Mouse (Mus musculus): ENCODE data around the gene Nudt9. TPM values are rescaled to one million over a fixed set of nuclear protein-coding genes. Genes with fewer than 3 reads are reported as not detected.
"Not testable (repeated sequence)": the region's sequence is repeated elsewhere in the genome, so short reads cannot be mapped to it uniquely, and the experiment has no call there.

Nudt9 gene
- polyA plus RNA-seq, 1 experiment from 2014 or later = 55.8 TPM

DNA sequence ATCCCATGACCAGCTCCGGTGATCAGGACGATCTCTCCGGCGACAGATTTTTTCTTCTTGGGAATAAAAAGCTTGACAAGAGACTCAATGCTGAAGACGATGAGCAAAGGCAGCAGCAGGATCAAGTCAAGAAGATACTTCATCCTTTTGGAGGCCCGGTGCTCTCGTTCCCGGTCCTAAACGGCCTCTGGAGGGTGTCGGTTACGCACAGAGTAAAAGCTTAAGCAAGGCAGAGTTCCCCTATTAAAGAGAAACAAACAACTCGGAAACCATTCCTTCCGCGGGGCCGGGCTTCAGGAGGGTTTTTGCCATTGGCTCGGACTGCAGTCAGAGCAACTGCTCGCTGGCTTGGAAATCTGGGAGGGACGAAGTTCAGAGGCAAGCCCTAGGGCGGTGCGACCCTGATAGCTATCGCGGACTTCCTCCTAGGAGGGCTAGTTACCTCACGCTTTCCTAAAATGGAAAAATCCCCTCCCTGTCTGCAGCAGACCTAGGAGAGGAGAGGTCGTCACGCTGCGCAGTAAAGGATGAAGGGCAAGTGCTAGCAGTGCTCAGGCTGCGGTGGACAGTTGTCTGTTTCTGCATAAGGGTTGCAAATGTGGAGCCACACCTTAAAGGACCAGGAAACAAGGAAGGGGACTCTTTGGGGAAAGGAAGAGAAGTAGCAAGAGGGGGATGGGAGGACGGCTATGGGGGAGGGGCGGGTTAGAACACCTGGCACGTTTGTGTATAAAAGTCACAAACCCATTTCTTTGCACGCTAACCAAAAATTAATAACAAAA, 24.3 kb upstream of the Nudt9 start, which contains the start of gene Hsd17b11:
Gene Hsd17b11, minus strand, starts transcription at position 323 of the 782 bp plus-strand sequence.
- peaks cover 24% of the 10 kb centered on the region for H3K27me3 ChIP-seq
- WGBS = 3% methylated on average over 31 of the region's 31 CpGs
- peak within 1 kb of the TSS; percentile 50 for H3K9ac ChIP-seq
- peak; percentile 57 for ATAC-seq (ENCODE audit: low FRiP score)
- H3K9me3 ChIP-seq = no peaks in the 10 kb centered on the region
- peak within 1 kb of the TSS; percentile 41 for H3K4me3 ChIP-seq (replicated peaks)
- no peaks in the 10 kb centered on the region for H3K36me3 ChIP-seq (replicated peaks)
- H3K4me2 ChIP-seq = peak within 1 kb of the TSS; percentile 75
- H3K4me1 ChIP-seq = peaks cover 10% of the 10 kb centered on the region
- H3K27ac ChIP-seq = no peak within 1 kb of the TSS

DNA sequence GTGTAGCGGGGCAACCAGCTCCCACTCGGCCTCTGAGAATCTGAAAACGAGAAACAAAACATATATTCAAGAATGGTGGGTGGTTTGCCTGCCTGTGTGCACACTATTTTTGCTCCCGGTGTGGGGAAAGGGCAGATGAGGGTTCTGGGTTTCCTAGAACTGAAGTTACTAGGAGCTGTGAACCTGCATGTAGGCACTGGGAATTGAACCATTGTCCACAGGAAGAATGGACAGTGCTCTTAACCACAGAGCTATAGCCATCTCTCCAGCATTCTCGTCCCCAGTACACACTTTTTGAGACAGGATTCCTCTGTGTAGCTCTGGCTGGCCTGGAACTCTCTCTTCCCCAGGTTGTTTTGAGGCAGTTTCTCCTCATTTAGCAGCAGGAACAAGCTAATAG, 23.5 kb upstream of the Nudt9 start:
- Histone ChIP-seq H3K4me2 (peak overlapping the region; percentile 75; the same call in 1 of the 2 replicates), H3K4me1 (peaks cover 10% of the 10 kb centered on the region), H3K27me3 (peaks cover 24% of the 10 kb centered on the region), H3K9ac (no peak overlapping the region), H3K27ac (no peak overlapping the region), H3K9me3 (no peaks in the 10 kb centered on the region), H3K36me3 (replicated peaks) (no peaks in the 10 kb centered on the region), H3K4me3 (replicated peaks) (no peak overlapping the region; the same call in 1 of the 2 replicates)
- WGBS = 41% methylated on average over 5 of the region's 5 CpGs
- no peak for ATAC-seq (ENCODE audit: low FRiP score)

DNA sequence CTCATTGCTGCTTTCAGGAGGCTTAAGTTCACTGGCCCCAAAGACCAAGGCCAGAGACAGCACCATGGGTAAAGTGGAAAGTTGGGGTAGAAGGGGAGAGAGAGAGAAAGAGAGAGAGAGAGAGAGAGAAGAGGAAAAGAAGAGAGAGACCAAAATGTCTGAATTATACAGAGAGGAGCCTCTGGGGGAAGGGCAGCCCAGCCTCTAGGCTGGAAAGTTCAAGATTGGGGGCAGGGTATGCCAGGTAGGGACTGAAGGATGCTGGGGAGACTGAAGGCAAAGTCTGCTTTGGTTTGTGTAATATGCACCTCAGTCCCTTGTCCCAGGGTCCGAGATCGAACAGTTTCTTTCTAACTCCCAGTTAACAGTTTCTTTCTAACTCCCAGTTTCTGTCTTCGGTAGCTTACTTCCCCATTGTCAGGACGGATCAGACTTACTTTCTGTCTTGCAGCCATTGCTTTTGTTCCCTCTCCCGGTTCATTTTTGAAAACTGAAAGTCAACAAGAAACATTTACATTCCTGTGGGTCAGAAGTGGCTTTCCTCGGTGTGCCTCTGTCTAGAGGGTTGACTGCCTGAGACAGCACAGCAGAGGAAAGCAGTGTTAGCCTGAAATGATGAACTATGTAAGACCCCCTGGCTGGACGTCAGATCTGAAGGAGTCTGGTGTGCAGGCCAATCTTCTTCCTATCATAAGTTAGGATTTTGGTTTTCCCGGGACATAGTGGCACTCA, 22.7 kb upstream of the Nudt9 start:
- no peaks in the 10 kb centered on the region for H3K36me3 ChIP-seq (replicated peaks)
- no peak overlapping the region for H3K9ac ChIP-seq
- peaks cover 10% of the 10 kb centered on the region for H3K4me1 ChIP-seq
- no peak overlapping the region for H3K27ac ChIP-seq
- H3K4me2 ChIP-seq = no peak overlapping the region
- ATAC-seq (ENCODE audit: low FRiP score) = no peak
- H3K4me3 ChIP-seq (replicated peaks) = no peak overlapping the region
- peaks cover 24% of the 10 kb centered on the region for H3K27me3 ChIP-seq
- 70% methylated on average over 8 of the region's 8 CpGs for WGBS
- no peaks in the 10 kb centered on the region for H3K9me3 ChIP-seq

DNA sequence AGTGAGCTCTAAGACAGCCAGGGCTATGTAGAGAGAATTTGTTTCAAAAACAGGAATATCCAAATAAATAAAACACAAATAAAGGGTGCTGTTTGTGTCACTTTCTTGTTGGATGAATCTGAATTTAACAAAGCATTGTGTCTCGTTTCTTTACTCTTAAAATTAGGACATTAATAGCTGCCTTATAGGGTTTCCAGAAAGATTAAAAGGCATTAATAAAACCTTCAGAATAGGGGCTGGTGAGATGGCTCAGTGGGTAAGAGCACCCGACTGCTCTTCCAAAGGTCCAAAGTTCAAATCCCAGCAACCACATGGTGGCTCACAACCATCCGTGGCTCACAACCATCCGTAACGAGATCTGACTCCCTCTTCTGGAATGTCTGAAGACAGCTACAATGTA, 21.9 kb upstream of the Nudt9 start:
- H3K9me3 ChIP-seq = not testable (repeated sequence)
- WGBS = 88% methylated on average over 5 of the region's 5 CpGs

DNA sequence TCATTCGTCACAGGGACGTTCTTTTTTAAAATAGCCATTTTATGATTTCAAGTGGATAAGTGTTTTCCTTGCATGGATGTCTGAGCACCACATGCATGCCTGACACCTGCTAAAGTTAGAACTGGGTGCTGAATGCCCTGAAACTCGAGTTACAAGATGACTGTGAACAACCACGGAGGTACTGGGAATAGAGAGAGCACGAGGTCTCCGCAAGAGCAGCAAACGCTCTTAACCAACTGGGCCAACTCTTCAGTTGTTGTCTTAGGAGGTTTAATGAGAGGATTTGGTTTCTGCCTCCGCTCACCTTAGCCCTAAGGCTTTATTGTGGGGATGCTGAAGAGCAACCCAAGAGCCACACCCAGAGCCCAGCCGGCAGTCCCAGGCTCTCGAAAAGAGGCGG, 21.3 kb upstream of the Nudt9 start:
- Histone ChIP-seq H3K9me3 (no peaks in the 10 kb centered on the region), H3K27me3 (peaks cover 24% of the 10 kb centered on the region), H3K27ac (no peak overlapping the region), H3K9ac (no peak overlapping the region), H3K4me2 (no peak overlapping the region), H3K4me1 (peaks cover 10% of the 10 kb centered on the region), H3K36me3 (replicated peaks) (no peaks in the 10 kb centered on the region), H3K4me3 (replicated peaks) (no peak overlapping the region)
- ATAC-seq (ENCODE audit: low FRiP score) = no peak
- 62% methylated on average over 11 of the region's 11 CpGs for WGBS

More for the DNA sequence above, 21.9 kb upstream of the Nudt9 start:
- not testable (repeated sequence) for H3K9ac ChIP-seq; ATAC-seq (ENCODE audit: low FRiP score); H3K27ac ChIP-seq; H3K36me3 ChIP-seq (replicated peaks); H3K4me3 ChIP-seq (replicated peaks); H3K4me2 ChIP-seq
- peaks cover 24% of the 10 kb centered on the region for H3K27me3 ChIP-seq
- peaks cover 10% of the 10 kb centered on the region for H3K4me1 ChIP-seq

DNA sequence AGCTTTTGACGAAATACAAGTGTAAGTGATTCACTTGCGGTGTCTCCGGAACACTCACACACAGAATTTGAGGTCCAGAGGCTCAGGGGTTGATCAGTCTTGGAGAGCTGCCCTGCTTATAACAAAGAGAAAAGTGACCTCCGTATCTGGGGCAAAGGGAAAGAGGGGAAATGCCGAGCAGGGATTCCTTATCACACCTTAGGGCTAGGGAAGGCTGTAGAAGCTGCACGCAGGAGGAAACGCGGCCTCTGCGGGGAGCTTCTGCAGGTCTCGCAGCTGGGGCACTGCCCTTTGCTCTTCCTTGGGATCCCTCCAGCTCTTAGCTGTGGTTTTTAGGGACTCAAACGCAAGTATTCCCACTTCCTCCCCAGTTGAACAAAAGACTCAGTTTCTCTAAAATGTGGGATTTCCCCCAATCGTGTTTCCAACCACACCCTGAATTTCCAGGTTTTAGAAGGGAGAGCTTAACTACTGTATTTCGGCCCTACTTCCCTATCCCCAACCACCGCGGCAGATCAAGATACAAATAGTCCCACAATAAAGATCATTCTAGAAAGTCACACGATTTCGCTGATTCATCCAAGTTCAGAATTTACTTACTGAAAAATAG, 20.8 kb upstream of the Nudt9 start:
- H3K4me1 ChIP-seq = peaks cover 10% of the 10 kb centered on the region
- ATAC-seq (ENCODE audit: low FRiP score) = no peak
- no peak overlapping the region for H3K4me2 ChIP-seq
- WGBS = 45% methylated on average over 17 of the region's 17 CpGs
- no peaks in the 10 kb centered on the region for H3K36me3 ChIP-seq (replicated peaks)
- H3K4me3 ChIP-seq (replicated peaks) = no peak overlapping the region
- H3K9ac ChIP-seq = no peak overlapping the region
- H3K27ac ChIP-seq = no peak overlapping the region
- no peaks in the 10 kb centered on the region for H3K9me3 ChIP-seq
- peaks cover 24% of the 10 kb centered on the region for H3K27me3 ChIP-seq

DNA sequence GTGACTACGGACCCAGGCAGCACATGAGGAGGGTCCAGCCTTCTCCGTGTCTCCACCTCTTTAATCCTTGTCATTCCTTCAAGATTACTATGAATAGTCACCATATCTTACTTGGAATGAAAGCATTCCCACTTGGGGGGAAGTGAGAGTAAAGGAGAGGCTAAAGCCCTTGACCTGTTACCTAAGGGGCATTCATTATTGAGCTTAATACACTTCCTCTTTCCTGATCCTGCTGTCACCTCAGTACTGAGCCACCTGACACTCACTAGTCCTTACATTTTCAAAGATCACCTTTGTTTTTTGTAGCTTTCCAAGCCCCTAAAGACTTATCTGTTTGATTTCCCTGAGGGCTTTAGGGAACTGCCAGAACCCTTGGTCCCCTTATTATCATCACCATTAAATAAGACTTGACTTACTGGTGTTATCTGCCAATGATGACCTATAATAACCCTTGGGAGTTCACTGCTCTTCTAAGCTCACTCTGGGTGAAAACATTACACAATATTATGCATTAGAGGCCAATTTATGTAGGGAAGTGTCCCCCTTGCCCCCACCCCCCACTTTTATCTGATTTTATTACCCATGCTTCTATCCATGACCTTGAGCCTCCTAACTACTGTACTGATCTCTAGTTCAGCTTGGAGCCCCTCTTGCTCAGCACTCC, 13.5 kb upstream of the Nudt9 start:
- Histone ChIP-seq H3K4me2 (no peak overlapping the region), H3K9ac (no peak overlapping the region), H3K4me1 (no peaks in the 10 kb centered on the region), H3K9me3 (no peaks in the 10 kb centered on the region), H3K36me3 (replicated peaks) (no peaks in the 10 kb centered on the region), H3K4me3 (replicated peaks) (no peak overlapping the region), H3K27ac (no peak overlapping the region), H3K27me3 (no peaks in the 10 kb centered on the region)
- no peak for ATAC-seq (ENCODE audit: low FRiP score)
- WGBS = 90% methylated on average over 2 of the region's 2 CpGs

DNA sequence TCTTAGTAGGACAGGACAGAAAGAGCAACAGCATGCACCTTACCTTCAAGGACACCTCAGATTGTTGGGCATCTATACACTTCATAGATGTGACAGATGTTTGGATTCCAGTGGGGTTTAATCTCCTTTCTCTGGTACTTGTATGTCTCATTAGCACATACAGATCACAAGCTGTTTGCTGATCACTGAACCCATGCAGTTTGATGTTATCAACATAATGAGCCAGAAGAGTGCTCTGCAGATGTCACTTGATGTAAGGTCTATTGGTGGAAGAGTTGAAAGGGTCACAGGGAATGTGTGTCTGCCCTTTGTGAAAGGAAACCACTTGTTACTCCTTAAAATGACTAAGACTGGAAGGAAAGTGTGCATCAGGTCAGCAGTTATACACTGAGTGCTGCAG, 11.0 kb upstream of the Nudt9 start:
- Histone ChIP-seq H3K9me3 (no peaks in the 10 kb centered on the region), H3K9ac (no peak overlapping the region), H3K4me1 (no peaks in the 10 kb centered on the region), H3K4me3 (replicated peaks) (no peak overlapping the region), H3K27ac (no peak overlapping the region), H3K36me3 (replicated peaks) (no peaks in the 10 kb centered on the region), H3K4me2 (no peak overlapping the region), H3K27me3 (no peaks in the 10 kb centered on the region)
- no peak for ATAC-seq (ENCODE audit: low FRiP score)

DNA sequence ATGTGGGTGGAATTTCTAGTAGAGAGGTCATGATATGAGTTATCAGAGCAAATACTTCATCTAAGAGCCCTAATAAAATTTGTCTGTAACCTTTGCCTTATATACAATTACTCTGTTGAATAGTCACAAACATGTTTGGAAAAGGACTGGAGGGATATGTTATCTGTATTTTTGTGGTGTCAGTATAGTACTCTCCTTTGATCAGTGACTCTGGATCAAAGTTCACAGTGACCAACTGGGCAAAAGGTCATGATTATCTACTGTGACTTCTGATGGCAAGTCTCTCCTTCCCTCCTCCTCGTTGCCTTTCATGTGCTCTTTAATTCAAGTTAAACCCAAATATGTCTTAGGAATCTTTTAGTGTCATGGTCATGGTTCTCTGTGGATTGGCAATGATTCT, 10.3 kb upstream of the Nudt9 start:
- H3K9ac ChIP-seq = no peak overlapping the region
- ATAC-seq (ENCODE audit: low FRiP score) = no peak
- no peak overlapping the region for H3K4me2 ChIP-seq
- no peaks in the 10 kb centered on the region for H3K9me3 ChIP-seq
- 65% methylated on average over 1 of the region's 1 CpGs for WGBS
- no peaks in the 10 kb centered on the region for H3K27me3 ChIP-seq
- no peaks in the 10 kb centered on the region for H3K4me1 ChIP-seq
- H3K27ac ChIP-seq = no peak overlapping the region
- H3K36me3 ChIP-seq (replicated peaks) = no peaks in the 10 kb centered on the region
- no peak overlapping the region for H3K4me3 ChIP-seq (replicated peaks)

DNA sequence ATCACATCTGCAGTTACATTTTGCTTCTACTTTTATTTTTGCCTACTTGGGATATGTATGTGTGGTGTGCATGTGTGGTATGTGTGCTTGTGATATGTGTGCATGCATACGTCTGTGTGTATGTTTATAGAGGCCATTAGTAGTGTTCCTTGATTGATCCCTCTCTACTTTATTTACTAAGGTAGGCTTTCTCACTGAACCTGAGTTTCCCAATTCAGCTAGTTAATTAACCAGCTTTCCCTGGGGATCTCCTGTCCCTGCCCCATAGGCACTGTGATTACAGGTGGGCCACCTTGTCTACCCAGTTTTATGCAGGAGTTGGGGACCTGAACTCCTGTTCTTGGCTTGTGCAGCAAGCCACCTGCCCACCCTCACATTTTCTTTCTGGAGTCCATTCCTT, 9.4 kb upstream of the Nudt9 start:
- H3K4me1 ChIP-seq = no peaks in the 10 kb centered on the region
- H3K27ac ChIP-seq = no peak overlapping the region
- H3K9ac ChIP-seq = no peak overlapping the region
- ATAC-seq (ENCODE audit: low FRiP score) = no peak
- 100% methylated on average over 1 of the region's 1 CpGs for WGBS
- H3K4me2 ChIP-seq = no peak overlapping the region
- H3K36me3 ChIP-seq (replicated peaks) = no peaks in the 10 kb centered on the region
- H3K4me3 ChIP-seq (replicated peaks) = no peak overlapping the region
- H3K27me3 ChIP-seq = no peaks in the 10 kb centered on the region
- no peaks in the 10 kb centered on the region for H3K9me3 ChIP-seq

DNA sequence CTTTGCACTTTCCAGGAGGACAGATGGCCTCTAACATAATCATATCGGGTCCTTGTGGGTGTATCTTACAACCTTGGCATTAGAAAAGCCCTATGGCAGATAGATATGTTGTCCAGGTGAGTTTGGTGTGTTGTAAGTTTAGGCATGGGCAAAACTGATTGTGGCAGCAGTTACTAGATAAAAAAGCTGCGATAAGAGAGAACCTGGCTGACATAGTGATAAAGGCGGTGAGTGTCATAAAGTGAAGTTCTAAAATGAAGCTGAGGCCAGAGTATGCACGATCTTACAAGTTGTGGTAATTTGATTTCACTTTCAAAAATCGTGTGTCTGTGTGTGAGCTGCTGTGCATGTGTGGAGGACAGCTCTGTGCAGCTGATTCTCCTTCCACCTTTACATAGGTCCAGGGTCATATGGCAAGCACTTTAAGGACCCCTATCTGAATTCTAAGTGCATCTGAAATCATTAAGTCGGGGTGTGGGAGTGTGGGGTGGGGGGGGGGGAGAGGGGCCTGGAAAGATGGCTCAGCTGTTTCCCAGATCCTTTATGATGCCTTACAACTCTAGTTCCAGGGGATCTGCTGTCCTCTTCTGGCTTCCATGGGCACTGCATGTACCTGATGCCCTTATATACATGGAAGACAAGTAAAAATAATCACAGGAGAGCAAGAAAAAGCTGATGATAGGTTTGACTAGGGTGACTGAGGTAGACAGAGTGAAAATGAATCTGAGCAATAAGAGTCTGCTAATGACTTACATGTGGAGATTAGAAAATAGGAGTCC, 6.8 kb upstream of the Nudt9 start:
- no peak overlapping the region for H3K27ac ChIP-seq
- ATAC-seq (ENCODE audit: low FRiP score) = no peak
- no peak overlapping the region for H3K4me2 ChIP-seq
- no peaks in the 10 kb centered on the region for H3K36me3 ChIP-seq (replicated peaks)
- H3K9ac ChIP-seq = no peak overlapping the region
- H3K4me1 ChIP-seq = no peaks in the 10 kb centered on the region
- H3K27me3 ChIP-seq = no peaks in the 10 kb centered on the region
- 69% methylated on average over 6 of the region's 6 CpGs for WGBS
- no peak overlapping the region for H3K4me3 ChIP-seq (replicated peaks)
- no peaks in the 10 kb centered on the region for H3K9me3 ChIP-seq

Data from forebrain, embryonic 12.5 days (tissue).